Mouse (Mus musculus): ENCODE results near the gene Ero1l. TPM values are rescaled to one million over a fixed set of nuclear protein-coding genes. Genes with fewer than 3 reads are reported as not detected.

Ero1l gene
- polyA plus RNA-seq, 1 experiment from 2014 or later = 56.7 TPM

DNA sequence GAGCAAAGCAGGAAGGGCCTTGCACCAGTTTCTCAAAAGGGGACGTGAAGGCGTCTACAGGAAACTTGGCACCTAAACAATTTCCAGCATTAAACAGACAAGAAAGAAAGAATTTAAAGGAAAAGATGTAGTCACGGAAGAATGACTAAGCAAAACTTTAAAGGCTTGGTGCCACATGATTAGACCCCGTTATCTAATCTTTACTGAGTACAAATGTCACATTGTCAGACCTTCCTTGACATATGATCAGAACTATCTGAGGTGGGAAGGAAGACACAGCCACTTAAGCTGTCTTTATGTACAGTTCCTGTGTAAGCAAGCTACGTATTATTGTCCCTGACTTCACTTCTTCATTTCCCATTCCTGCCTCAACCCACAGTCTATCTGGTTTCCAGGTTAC, 3.1 kb upstream of the Ero1l start:
- peak overlapping the region; percentile 92 for H3K27ac ChIP-seq
- H3K27me3 ChIP-seq (replicated peaks) = no peaks in the 10 kb centered on the region
- WGBS (ENCODE audit: insufficient replicate concordance) = 17% methylated on average over 5 of the region's 5 CpGs
- H3K4me1 ChIP-seq = peaks cover 68% of the 10 kb centered on the region
- peak overlapping the region; percentile 3 for H3K4me3 ChIP-seq
- ATAC-seq = peak; percentile 44
- H3K4me2 ChIP-seq = peak overlapping the region; percentile 48
- H3K36me3 ChIP-seq = no peaks in the 10 kb centered on the region
- H3K9ac ChIP-seq = peak overlapping the region; percentile 23; the same call in 1 of the 2 replicates
- no peaks in the 10 kb centered on the region for H3K9me3 ChIP-seq (replicated peaks)

DNA sequence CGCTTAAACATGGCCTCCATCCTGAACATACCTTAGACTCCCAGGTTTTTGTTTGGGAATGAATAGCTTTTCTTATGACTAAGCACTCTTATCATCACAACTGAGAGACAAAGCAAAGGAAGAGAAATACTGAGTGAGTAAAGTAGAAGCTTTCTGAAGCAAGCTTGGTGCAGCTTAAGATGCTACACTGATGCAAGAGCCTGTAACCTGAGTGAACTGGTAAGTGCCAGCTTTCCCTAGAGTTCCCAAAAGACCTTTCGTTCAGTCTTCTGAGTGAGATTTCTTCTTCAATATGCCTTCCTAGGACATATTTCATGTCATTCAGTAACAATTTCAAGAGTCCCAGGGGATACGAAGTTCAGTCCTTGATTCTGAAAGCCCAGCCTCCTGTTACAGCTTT, 2.5 kb upstream of the Ero1l start:
- Histone ChIP-seq H3K36me3 (no peaks in the 10 kb centered on the region), H3K4me2 (peak overlapping the region; percentile 48), H3K9ac (peak overlapping the region; percentile 23; the same call in 1 of the 2 replicates), H3K4me1 (peaks cover 73% of the 10 kb centered on the region), H3K4me3 (no peak overlapping the region), H3K27me3 (replicated peaks) (no peaks in the 10 kb centered on the region), H3K9me3 (replicated peaks) (no peaks in the 10 kb centered on the region), H3K27ac (peak overlapping the region; percentile 92)
- no peak for ATAC-seq
- WGBS (ENCODE audit: insufficient replicate concordance) = 68% methylated on average over 3 of the region's 3 CpGs

DNA sequence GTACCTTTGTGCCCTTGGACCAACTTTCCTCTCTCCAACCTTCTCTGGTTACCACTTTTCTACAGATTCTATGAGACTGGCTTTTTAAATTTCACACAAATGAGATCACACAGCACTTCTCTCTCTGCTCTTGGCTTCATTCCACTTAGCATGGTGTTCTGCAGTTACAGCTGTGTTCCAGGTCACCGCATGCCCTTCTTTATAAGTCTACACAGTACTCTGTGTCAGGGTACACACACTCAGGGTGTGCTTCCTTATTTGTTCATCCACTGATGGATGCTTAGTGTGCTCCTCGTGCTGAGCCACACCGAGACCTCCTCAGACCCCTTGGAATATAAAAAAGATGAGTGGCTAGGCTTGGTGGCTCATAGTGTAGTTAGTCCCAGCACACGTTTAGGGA, 1.5 kb upstream of the Ero1l start:
- 79% methylated on average over 4 of the region's 4 CpGs for WGBS (ENCODE audit: insufficient replicate concordance)
- Histone ChIP-seq H3K36me3 (no peaks in the 10 kb centered on the region), H3K4me3 (no peak overlapping the region), H3K4me2 (no peak overlapping the region), H3K4me1 (peaks cover 76% of the 10 kb centered on the region), H3K9ac (no peak overlapping the region), H3K27me3 (replicated peaks) (no peaks in the 10 kb centered on the region), H3K9me3 (replicated peaks) (no peaks in the 10 kb centered on the region), H3K27ac (peak overlapping the region; percentile 92)
- ATAC-seq = no peak

DNA sequence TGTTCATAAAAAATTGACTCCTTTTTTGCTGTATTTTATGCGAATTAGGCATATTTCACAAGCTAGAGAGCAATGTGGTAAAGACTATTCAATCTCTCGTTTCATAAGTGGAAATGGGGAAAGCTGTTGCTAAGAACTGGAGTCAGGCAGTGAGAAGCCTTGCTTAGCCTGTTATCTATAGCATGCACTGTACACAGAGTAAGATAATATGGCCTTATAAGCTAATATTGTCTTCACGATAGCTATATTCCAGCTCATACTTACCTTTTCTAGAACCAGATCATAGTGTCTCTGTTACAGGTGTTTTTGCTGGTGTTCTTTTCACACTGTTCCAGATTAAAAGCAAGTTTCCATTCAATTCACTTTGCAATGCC, 653 bp upstream of the Ero1l start:
- Histone ChIP-seq H3K4me1 (peaks cover 78% of the 10 kb centered on the region), H3K27ac (peak overlapping the region; percentile 92), H3K4me3 (peak overlapping the region; percentile 96), H3K9ac (peak overlapping the region; percentile 3; the same call in 1 of the 2 replicates), H3K4me2 (peak overlapping the region; percentile 92), H3K36me3 (no peaks in the 10 kb centered on the region), H3K9me3 (replicated peaks) (no peaks in the 10 kb centered on the region), H3K27me3 (replicated peaks) (no peaks in the 10 kb centered on the region)
- peak; percentile 63 for ATAC-seq
- 20% methylated on average over 3 of the region's 3 CpGs for WGBS (ENCODE audit: insufficient replicate concordance)

DNA sequence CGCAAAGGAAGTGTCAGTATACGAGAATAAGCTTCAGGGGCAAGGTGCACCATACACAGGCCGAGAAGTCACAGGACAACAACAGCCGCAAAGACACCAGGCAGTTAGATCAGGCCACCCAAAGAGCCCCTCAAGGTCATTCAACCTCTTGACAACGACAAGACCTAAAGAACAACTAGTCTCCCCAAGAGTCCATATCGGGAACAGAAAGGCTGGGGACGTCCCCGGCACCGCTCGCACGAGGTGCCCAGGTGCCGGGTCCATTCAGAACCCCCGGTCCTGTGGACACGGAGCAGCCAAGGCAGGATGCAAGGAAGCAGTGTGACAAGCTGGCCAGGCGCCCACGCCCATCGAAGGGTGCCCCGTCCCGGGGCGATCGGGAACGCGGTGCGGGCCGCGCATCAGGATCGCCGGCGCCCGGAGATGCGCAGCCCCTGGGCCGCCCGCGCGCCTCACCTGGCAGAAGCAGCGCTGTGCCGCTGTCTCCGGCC, 605 bp downstream of the Ero1l start:
- peaks cover 81% of the 10 kb centered on the region for H3K4me1 ChIP-seq
- peaks cover 5% of the 10 kb centered on the region; the same call in 1 of the 2 replicates for H3K36me3 ChIP-seq
- peak overlapping the region; percentile 96 for H3K4me3 ChIP-seq
- H3K9ac ChIP-seq = peak overlapping the region; percentile 94
- under 1% methylated on average over 38 of the region's 38 CpGs for WGBS (ENCODE audit: insufficient replicate concordance)
- H3K4me2 ChIP-seq = peak overlapping the region; percentile 92
- H3K9me3 ChIP-seq (replicated peaks) = no peaks in the 10 kb centered on the region
- no peaks in the 10 kb centered on the region for H3K27me3 ChIP-seq (replicated peaks)
- ATAC-seq = peak; percentile 58
- H3K27ac ChIP-seq = peak overlapping the region; percentile 92

DNA sequence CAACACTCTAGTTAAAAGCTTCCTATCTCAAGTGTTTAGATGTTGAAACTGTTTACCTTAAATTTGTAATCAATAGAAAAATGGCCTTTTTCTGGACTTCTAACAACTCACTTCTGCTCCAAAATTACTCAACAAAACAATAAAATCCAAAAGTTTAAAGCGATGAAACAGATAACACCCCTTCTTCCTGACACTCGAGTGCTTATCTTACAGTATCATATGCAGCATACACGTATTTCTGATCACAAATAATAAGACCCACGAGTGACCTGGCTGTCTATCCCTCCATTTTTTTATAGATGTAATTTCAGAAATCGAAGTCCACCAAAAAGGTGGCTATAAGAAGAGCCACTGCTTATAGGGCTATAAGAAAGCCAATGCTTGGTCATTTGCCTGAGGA, 1.6 kb downstream of the Ero1l start:
- Histone ChIP-seq H3K4me3 (peak overlapping the region; percentile 96), H3K27ac (peak overlapping the region; percentile 92; the same call in 1 of the 2 replicates), H3K9ac (peak overlapping the region; percentile 94), H3K4me1 (peaks cover 74% of the 10 kb centered on the region), H3K36me3 (peaks cover 5% of the 10 kb centered on the region; the same call in 1 of the 2 replicates), H3K9me3 (replicated peaks) (no peaks in the 10 kb centered on the region), H3K4me2 (peak overlapping the region; percentile 92), H3K27me3 (replicated peaks) (no peaks in the 10 kb centered on the region)
- no peak for ATAC-seq
- WGBS (ENCODE audit: insufficient replicate concordance) = 21% methylated on average over 5 of the region's 5 CpGs

DNA sequence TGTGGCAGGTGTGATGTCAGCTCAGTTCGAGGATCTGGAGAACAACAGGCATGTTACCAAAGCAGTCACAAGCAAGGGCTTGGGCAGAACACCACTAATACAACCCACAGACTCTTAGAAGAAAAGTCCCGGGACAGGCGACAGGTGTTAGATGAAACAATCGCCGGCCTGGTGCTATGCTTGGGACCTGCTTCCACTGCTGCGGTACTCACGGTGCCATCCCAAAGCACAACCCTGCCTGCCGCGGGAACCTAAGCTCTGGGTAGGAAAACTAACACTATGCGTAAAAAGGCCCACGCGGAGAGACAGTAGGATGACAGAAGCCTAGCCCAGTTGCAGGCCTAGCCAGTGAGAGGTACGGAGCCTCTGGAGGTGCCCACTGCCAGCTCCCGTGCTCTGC, 8.5 kb downstream of the Ero1l start:
- ATAC-seq = no peak
- Histone ChIP-seq H3K27ac (no peak overlapping the region), H3K36me3 (peaks cover 31% of the 10 kb centered on the region), H3K4me1 (peaks cover 29% of the 10 kb centered on the region), H3K9me3 (replicated peaks) (no peaks in the 10 kb centered on the region), H3K4me3 (no peak overlapping the region), H3K9ac (no peak overlapping the region), H3K4me2 (no peak overlapping the region), H3K27me3 (replicated peaks) (no peaks in the 10 kb centered on the region)
- WGBS (ENCODE audit: insufficient replicate concordance) = 85% methylated on average over 14 of the region's 14 CpGs

DNA sequence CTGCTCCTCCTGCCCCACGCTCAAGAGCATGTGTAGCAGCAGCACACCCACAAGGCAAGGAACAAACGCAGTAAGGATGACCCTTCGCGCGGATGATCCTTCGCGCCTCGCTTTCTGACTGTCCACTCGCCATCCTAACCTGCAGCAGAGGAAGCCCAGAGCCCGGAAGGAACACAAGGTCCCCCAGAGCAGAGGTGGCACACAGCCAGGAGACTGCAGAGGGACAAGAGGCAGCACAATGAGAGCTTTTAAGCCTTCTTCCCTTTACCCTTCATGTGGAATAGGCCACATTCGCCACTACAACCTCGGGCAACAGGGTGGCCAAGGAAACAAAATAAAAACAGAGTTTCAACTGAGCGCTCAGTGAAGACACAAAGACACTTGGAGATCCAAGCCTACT, 8.9 kb downstream of the Ero1l start:
- Histone ChIP-seq H3K4me3 (no peak overlapping the region), H3K27ac (no peak overlapping the region), H3K4me1 (peaks cover 26% of the 10 kb centered on the region), H3K9me3 (replicated peaks) (no peaks in the 10 kb centered on the region), H3K36me3 (peaks cover 36% of the 10 kb centered on the region), H3K27me3 (replicated peaks) (no peaks in the 10 kb centered on the region), H3K4me2 (no peak overlapping the region), H3K9ac (no peak overlapping the region)
- 86% methylated on average over 13 of the region's 13 CpGs for WGBS (ENCODE audit: insufficient replicate concordance)
- ATAC-seq = no peak

DNA sequence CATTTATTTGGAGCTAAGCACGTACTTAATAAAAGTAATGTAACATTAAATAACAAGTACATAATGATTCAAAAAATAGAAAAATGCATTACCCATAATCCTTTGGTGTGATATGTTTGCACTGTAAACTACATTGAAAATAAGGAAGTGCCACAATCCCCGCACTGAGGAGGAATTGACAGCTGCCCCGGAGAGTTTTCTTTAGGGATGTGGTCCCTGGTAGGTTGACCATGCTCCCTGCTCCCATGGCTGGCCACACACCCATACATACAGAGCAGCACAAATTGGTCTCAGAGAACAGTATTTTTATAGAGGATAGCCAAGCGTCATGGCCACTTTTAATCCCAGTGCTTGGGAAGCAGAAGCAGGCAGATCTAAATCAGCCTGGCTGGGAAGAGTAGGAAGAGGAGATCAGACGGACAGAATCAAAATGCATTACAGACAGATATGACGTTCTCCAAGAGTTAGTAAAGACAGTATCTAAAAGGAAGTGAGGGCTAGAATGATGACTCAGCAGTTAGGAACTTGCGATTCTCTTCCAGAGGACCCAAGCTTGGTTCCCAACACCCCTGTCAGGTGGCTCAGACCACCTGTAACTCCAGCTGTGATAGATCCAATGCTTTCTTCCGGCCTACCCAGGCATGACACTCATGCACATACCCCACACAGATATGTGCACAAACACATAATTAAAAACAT, 10.8 kb downstream of the Ero1l start:
- Histone ChIP-seq H3K4me1 (peaks cover 11% of the 10 kb centered on the region), H3K27ac (no peak overlapping the region), H3K27me3 (replicated peaks) (no peaks in the 10 kb centered on the region), H3K4me2 (no peak overlapping the region), H3K4me3 (no peak overlapping the region), H3K9me3 (replicated peaks) (no peaks in the 10 kb centered on the region), H3K9ac (no peak overlapping the region), H3K36me3 (peaks cover 46% of the 10 kb centered on the region)
- peak; percentile 23 for ATAC-seq
- WGBS (ENCODE audit: insufficient replicate concordance) = 60% methylated on average over 8 of the region's 8 CpGs

DNA sequence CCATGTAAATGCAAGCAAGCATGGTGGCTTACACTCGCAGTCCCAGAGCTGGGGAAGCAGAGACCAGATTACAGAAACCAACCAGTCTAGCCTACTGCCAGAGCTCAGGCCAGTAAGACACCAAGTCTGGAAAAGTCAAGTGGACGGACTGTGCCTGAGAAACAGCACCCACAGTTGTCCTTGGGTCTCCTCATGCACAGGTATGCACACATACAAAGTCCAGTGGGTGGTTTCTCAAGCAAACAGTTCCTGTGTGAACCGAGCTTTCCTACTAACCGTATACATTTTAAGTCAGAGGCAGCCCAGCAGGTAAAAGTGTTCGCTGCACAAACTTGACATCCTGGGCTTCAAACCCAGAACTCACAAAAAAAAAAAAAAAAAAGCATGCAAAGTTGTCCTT, 12.7 kb downstream of the Ero1l start:
- H3K9me3 ChIP-seq (replicated peaks) = no peaks in the 10 kb centered on the region
- no peak overlapping the region for H3K4me2 ChIP-seq
- H3K4me3 ChIP-seq = no peak overlapping the region
- H3K27me3 ChIP-seq (replicated peaks) = no peaks in the 10 kb centered on the region
- H3K9ac ChIP-seq = no peak overlapping the region
- H3K27ac ChIP-seq = no peak overlapping the region; the same call in 1 of the 2 replicates
- 82% methylated on average over 5 of the region's 5 CpGs for WGBS (ENCODE audit: insufficient replicate concordance)
- H3K36me3 ChIP-seq = peaks cover 64% of the 10 kb centered on the region
- no peak for ATAC-seq
- peaks cover 9% of the 10 kb centered on the region for H3K4me1 ChIP-seq

DNA sequence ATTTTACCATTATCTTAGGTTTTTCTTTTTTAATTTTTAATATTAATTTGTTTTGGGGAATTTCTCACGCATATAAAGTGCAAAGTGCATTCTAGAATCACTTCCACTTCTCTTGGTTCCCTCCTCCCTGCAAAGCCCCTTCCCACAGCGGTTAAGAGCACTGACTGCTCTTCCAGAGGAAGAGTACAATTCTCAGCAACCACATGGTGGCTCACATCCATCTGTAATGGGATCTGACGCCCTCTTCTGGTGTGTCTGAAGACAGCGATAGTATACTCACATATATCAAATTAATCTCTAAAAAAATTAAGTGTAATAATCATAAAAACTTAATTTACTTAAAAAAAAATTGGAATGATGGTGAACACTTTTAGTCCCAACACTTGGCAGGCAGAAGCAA, 14.2 kb downstream of the Ero1l start:
- Histone ChIP-seq H3K4me3 (no peak overlapping the region), H3K9me3 (replicated peaks) (no peaks in the 10 kb centered on the region), H3K36me3 (peaks cover 69% of the 10 kb centered on the region), H3K4me1 (peaks cover 9% of the 10 kb centered on the region), H3K4me2 (no peak overlapping the region), H3K27ac (no peak overlapping the region), H3K27me3 (replicated peaks) (no peaks in the 10 kb centered on the region), H3K9ac (no peak overlapping the region)
- no peak for ATAC-seq
- 76% methylated on average over 4 of the region's 4 CpGs for WGBS (ENCODE audit: insufficient replicate concordance)

DNA sequence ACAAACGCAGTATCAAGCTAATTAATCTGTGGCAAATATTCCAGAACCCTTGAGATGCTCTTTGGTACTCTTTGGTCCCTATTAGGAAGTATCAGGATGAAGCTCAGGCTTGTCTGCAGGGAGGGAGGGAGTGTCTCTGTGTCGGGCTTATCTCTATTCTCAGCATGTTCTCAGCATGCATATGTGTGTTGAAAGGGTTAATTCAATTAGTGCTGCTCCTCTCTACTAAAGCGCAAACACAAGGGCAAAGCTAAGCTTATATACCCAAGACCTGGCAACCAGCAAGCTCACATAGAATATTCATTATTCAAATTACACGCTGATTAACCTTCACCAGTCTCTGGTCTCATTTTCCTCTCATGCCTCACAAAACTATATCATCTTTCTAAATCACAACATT, 14.6 kb downstream of the Ero1l start:
- H3K36me3 ChIP-seq = peaks cover 73% of the 10 kb centered on the region
- ATAC-seq = no peak
- H3K9me3 ChIP-seq (replicated peaks) = no peaks in the 10 kb centered on the region
- H3K4me3 ChIP-seq = no peak overlapping the region
- H3K4me1 ChIP-seq = peaks cover 9% of the 10 kb centered on the region
- no peak overlapping the region for H3K9ac ChIP-seq
- no peak overlapping the region for H3K27ac ChIP-seq
- 64% methylated on average over 4 of the region's 4 CpGs for WGBS (ENCODE audit: insufficient replicate concordance)
- no peak overlapping the region for H3K4me2 ChIP-seq
- no peaks in the 10 kb centered on the region for H3K27me3 ChIP-seq (replicated peaks)

Measured in liver, embryonic 12.5 days (tissue).